Mouse (Mus musculus) fat pad, adult 2 months (tissue): ENCODE data around the gene BC117090.
"Not testable (repeated sequence)": the region's sequence is repeated elsewhere in the genome, so short reads cannot be mapped to it uniquely, and the experiment has no call there.

Source experiments
- DNase-seq: peaks from one replicate; pipeline ENCODE4 v3.0.0-alpha.2; 2011; ENCODE audit warnings: low read depth, low spot score; ENCODE audit errors: extremely low read depth

The BC117090 gene

GRCm38 (mm10) chr16:36334232-36334631, at the start of gene BC117090:
Gene BC117090, minus strand, starts transcription at chr16:36334332.
- DNase-seq: no peak

- not testable (repeated sequence) for DNase-seq
These were observed 33.5 kb upstream of the BC117090 start, which contains the start of gene BC100530 for GRCm38 (mm10) chr16:36367648-36368047. Gene BC100530, minus strand, starts transcription at chr16:36367748.

- no peak for DNase-seq
These were observed 3.0 kb upstream of the BC117090 start for GRCm38 (mm10) chr16:36337171-36337570.

- DNase-seq: no peak
These were observed 14.8 kb downstream of the BC117090 start for GRCm38 (mm10) chr16:36319286-36319685.

GRCm38 (mm10) chr16:36316111-36316510, 18.0 kb downstream of the BC117090 start:
- not testable (repeated sequence) for DNase-seq

GRCm38 (mm10) chr16:36307631-36308030, 26.5 kb downstream of the BC117090 start:
- no peak for DNase-seq

GRCm38 (mm10) chr16:36289140-36289539, 45.0 kb downstream of the BC117090 start:
- DNase-seq: no peak

- DNase-seq: not testable (repeated sequence)
These were observed 57.3 kb downstream of the BC117090 start, which contains the start of gene Stfa1 for GRCm38 (mm10) chr16:36276796-36277195. Gene Stfa1, plus strand, starts transcription at chr16:36276951.
